Mouse (Mus musculus): ENCODE measurements around the gene Hoxa4. TPM values are rescaled to one million over a fixed set of nuclear protein-coding genes. Genes with fewer than 3 reads are reported as not detected.
A peak's percentile ranks its signal among the peaks of the same experiment; 100 is the strongest.

Gene Hoxa4
- polyA plus RNA-seq, 1 experiment from 2014 or later, result not detected

DNA sequence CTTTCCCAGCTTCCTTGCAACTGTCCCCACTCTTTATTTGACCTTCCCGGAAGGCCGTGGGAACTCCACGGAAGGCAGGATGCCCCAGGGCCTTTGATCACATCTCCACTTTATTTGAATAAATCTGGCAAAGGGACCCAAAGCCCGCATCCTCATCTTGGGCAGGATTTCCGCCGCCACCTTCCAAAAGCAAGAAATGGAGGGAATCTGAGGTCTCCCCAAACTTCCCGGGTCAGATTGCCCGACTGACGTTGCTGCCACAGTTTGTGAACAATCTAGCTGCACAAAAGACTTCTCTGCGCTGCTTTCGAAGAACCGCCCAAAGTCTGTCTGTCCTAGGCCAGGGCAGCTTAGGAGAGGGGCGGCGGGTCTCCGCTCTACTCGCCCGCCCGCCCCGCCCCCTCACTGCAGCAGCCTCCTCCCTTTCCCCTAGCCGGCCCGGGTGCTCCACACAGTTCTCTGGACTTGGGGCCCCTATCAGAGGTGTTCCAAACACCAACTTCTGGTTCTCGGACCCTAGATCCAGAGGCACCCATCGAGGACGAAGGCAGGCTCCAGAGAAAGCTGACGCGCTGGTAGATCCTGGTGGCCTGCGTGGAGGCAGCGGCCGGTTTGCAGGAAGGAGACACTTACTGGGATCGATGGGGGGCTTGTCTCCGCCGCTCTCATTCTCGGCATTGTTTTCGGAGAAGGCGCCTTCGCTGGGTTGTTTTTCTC lies 33.5 kb upstream of the Hoxa4 start:
- DNase-seq (ENCODE audit: low spot score) (no peak), ATAC-seq (replicated peaks; ENCODE audit: low FRiP score) (no peak)
- H3K36me3 ChIP-seq (ENCODE audit: control insufficient read depth, insufficient read depth, low read length), result no peaks in the 10 kb centered on the region
- H3K4me1 ChIP-seq (replicated peaks; ENCODE audit: control insufficient read depth, insufficient read depth, low read length), result peaks cover 3% of the 10 kb centered on the region
- no peak overlapping the region for H3K4me3 ChIP-seq (ENCODE audit: low read depth, low read length)
- H3K9me3 ChIP-seq (ENCODE audit: control insufficient read depth, low read length), result no peaks in the 10 kb centered on the region
- no peak overlapping the region for H3K9ac ChIP-seq (ENCODE audit: low read length)
- WGBS, result 1% methylated on average over 36 of the region's 36 CpGs
- no peak overlapping the region for H3K4me2 ChIP-seq (ENCODE audit: low read depth, low read length, severe bottlenecking)
- H3K27me3 ChIP-seq (ENCODE audit: control insufficient read depth, insufficient read depth, low read length), result peaks cover 98% of the 10 kb centered on the region
- H3K27ac ChIP-seq (ENCODE audit: low read depth, low read length), result no peak overlapping the region

DNA sequence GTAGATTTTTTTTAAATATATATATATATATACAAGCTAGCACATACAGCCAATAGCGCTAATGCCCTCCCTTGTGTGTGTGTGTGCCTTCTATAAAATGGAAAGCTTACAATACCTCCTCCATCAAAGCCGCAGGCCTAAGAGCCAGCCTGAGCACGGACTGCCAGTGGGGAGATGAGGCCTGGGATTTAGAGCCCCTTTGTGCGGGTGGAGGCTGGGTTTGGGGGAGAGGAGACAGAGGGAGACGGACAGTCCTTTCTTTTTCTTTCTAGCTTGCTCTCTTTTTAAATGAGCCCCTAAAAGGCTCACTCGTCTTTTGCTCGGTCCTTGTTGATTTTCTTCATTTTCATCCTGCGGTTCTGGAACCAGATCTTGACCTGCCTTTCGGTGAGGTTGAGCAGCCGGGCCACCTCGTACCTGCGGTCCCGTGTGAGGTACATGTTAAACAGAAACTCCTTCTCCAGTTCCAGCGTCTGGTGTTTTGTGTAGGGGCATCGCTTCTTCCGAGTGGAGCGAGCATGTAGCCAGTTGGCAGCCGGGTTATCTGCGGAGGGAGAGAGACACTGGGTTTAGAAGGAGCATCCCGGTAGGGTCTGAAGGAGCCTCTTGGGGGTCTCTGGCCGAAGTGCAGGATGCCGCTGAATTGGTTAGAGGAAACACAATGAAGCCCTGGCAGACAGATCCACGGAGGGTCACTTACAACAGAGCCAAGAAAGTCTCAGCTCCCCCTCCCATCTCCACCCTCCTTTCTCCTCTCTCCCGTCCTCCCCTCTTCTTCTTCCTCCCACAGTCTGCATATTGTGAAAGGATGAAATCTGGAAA lies 32.6 kb upstream of the Hoxa4 start:
- Histone ChIP-seq H3K4me3 (ENCODE audit: low read depth, low read length) (no peak overlapping the region), H3K9me3 (ENCODE audit: control insufficient read depth, low read length) (no peaks in the 10 kb centered on the region), H3K9ac (ENCODE audit: low read length) (no peak overlapping the region), H3K4me2 (ENCODE audit: low read depth, low read length, severe bottlenecking) (no peak overlapping the region), H3K4me1 (replicated peaks; ENCODE audit: control insufficient read depth, insufficient read depth, low read length) (peaks cover 3% of the 10 kb centered on the region), H3K36me3 (ENCODE audit: control insufficient read depth, insufficient read depth, low read length) (no peaks in the 10 kb centered on the region), H3K27ac (ENCODE audit: low read depth, low read length) (no peak overlapping the region), H3K27me3 (ENCODE audit: control insufficient read depth, insufficient read depth, low read length) (peaks cover 98% of the 10 kb centered on the region)
- ATAC-seq (replicated peaks; ENCODE audit: low FRiP score) (no peak), DNase-seq (ENCODE audit: low spot score) (no peak)
- under 1% methylated on average over 24 of the region's 24 CpGs for WGBS

DNA sequence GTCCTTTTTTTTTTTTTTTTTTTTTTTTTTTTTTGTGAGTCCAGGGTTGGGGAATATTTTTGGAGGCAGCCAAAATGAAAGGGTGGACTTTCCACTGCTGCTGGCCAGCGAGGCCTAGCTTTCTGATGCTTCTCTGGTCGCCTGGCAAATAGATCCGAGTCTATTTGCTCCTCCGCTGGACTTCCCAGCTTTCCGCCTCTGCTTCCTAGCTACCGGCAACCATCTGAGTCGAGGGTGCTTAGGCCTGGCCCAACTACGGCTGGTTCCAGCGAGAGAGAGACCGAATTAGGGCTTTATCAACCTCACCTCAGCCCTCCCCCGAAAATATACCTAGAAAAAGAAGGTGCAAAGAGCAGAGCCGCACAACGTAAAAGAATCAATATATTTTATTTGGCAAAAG lies 31.2 kb upstream of the Hoxa4 start:
- ATAC-seq (replicated peaks; ENCODE audit: low FRiP score), result no peak
- Histone ChIP-seq H3K27me3 (ENCODE audit: control insufficient read depth, insufficient read depth, low read length) (peaks cover 100% of the 10 kb centered on the region), H3K36me3 (ENCODE audit: control insufficient read depth, insufficient read depth, low read length) (no peaks in the 10 kb centered on the region), H3K4me3 (ENCODE audit: low read depth, low read length) (no peak overlapping the region), H3K9ac (ENCODE audit: low read length) (no peak overlapping the region), H3K4me1 (replicated peaks; ENCODE audit: control insufficient read depth, insufficient read depth, low read length) (peaks cover 3% of the 10 kb centered on the region), H3K9me3 (ENCODE audit: control insufficient read depth, low read length) (no peaks in the 10 kb centered on the region), H3K4me2 (ENCODE audit: low read depth, low read length, severe bottlenecking) (no peak overlapping the region), H3K27ac (ENCODE audit: low read depth, low read length) (no peak overlapping the region)
- WGBS, result 11% methylated on average over 13 of the region's 13 CpGs
- DNase-seq (ENCODE audit: low spot score), result no peak

DNA sequence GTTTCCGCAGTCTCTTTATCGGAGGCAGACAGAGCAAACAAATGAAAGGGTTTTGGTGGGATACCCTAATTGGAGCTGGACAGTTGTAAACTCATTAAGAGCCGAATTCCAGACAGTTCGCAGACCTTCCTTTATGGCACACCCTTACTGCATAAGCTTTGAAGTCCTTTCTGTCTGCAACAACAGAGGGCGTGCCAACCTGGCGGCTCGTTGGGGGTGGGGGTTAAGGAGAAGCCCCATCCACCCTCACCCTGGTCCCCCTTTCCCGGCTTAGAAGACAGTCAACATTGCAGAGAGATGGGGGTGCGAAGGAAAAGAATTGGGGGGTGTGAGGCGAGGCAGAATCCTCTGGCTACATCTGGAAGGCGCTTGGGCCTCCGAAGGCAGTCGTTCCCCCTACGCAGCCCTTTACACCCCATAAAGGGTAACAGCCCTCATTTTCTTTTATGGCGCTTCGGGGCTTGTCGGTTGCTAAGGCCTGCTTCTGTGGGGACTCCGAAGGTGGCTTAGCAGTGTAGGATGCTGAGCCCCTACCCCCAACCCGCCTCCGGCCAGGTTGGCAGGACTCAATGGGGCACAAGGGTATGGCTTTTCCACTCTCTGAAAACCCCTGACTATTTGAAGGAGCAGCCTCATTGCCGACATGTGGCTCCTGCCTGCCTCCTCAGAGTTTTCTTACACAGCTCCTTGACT lies 30.6 kb upstream of the Hoxa4 start:
- Histone ChIP-seq H3K9me3 (ENCODE audit: control insufficient read depth, low read length) (no peaks in the 10 kb centered on the region), H3K27ac (ENCODE audit: low read depth, low read length) (no peak overlapping the region), H3K4me3 (ENCODE audit: low read depth, low read length) (no peak overlapping the region), H3K4me2 (ENCODE audit: low read depth, low read length, severe bottlenecking) (no peak overlapping the region), H3K4me1 (replicated peaks; ENCODE audit: control insufficient read depth, insufficient read depth, low read length) (peaks cover 6% of the 10 kb centered on the region), H3K36me3 (ENCODE audit: control insufficient read depth, insufficient read depth, low read length) (no peaks in the 10 kb centered on the region), H3K9ac (ENCODE audit: low read length) (no peak overlapping the region), H3K27me3 (ENCODE audit: control insufficient read depth, insufficient read depth, low read length) (peaks cover 100% of the 10 kb centered on the region)
- DNase-seq (ENCODE audit: low spot score) (peak; percentile 56), ATAC-seq (replicated peaks; ENCODE audit: low FRiP score) (peak; percentile 33; the same call in 1 of the 2 replicates)
- 5% methylated on average over 21 of the region's 21 CpGs for WGBS

DNA sequence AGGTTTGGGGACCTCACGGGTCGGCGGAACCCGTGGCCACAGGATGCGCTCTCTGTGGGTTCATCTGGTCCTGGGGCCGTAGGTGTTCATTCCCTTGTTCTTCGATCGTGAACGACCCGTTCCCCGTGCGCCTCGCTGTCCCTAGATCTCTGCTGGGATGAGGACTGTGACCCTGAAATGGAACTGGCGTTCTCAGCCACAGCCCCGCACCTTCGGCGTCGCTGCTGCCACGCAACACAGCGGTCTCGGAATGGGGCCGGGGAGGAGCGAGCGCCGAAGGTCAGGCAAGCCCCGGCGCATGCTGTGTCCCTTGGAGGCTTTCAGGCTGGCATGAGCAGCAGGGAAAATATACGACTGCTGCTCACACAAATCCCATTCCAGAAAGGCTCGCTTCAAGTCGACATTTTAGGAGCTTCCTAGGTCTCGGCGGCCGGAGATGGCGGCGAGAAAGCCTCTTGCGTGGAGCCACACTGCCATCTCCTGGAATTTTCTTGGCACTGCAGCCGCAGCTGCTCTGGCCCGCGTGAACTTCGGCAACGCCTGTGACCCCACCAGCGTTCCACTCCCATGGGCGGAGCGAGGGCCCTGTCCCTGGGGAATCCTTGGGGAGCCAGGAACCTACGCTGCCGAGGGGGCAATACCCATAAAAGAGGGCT lies 29.9 kb upstream of the Hoxa4 start, which contains the start of gene Hoxa7:
Gene Hoxa7, minus strand, starts transcription at position 518 of the 656 bp plus-strand sequence.
- H3K27ac ChIP-seq (ENCODE audit: low read depth, low read length), result no peak within 1 kb of the TSS
- WGBS, result 1% methylated on average over 46 of the region's 46 CpGs
- H3K4me3 ChIP-seq (ENCODE audit: low read depth, low read length), result peak within 1 kb of the TSS; percentile 35
- peaks cover 100% of the 10 kb centered on the region for H3K27me3 ChIP-seq (ENCODE audit: control insufficient read depth, insufficient read depth, low read length)
- peak; percentile 56; the same call in 1 of the 2 replicates for ATAC-seq (replicated peaks; ENCODE audit: low FRiP score)
- H3K4me1 ChIP-seq (replicated peaks; ENCODE audit: control insufficient read depth, insufficient read depth, low read length), result peaks cover 9% of the 10 kb centered on the region
- peak; percentile 94 for DNase-seq (ENCODE audit: low spot score)
- H3K9ac ChIP-seq (ENCODE audit: low read length), result 0 out of 2 replicates have a peak within 1 kb of the TSS, but pooled peaks have one; percentile 33
- H3K9me3 ChIP-seq (ENCODE audit: control insufficient read depth, low read length), result no peaks in the 10 kb centered on the region
- H3K36me3 ChIP-seq (ENCODE audit: control insufficient read depth, insufficient read depth, low read length), result no peaks in the 10 kb centered on the region
- H3K4me2 ChIP-seq (ENCODE audit: low read depth, low read length, severe bottlenecking), result peak within 1 kb of the TSS; percentile 70

DNA sequence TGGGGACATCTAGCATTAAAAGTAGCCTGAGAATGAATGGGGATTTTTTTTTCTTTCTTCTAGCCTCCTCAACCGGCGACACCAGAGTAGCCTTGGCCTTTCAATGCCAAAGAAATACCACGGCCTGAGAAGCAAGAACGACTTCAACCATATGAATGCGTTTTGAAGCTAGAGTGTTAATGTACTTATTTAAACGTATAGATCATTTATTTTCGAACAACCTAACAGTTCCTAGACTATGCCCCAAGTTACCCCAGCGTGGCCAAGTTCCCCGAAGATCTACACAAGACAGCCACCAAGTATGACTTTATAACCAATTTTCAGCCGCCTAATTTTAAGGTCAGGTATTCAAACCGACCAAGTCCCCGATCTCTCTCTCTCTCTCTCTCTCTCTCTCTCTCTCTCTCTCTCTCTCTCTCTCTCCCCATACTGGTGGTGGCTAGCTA lies 29.3 kb upstream of the Hoxa4 start:
- H3K4me3 ChIP-seq (ENCODE audit: low read depth, low read length), result no peak overlapping the region; the same call in 1 of the 2 replicates
- no peak for DNase-seq (ENCODE audit: low spot score)

DNA sequence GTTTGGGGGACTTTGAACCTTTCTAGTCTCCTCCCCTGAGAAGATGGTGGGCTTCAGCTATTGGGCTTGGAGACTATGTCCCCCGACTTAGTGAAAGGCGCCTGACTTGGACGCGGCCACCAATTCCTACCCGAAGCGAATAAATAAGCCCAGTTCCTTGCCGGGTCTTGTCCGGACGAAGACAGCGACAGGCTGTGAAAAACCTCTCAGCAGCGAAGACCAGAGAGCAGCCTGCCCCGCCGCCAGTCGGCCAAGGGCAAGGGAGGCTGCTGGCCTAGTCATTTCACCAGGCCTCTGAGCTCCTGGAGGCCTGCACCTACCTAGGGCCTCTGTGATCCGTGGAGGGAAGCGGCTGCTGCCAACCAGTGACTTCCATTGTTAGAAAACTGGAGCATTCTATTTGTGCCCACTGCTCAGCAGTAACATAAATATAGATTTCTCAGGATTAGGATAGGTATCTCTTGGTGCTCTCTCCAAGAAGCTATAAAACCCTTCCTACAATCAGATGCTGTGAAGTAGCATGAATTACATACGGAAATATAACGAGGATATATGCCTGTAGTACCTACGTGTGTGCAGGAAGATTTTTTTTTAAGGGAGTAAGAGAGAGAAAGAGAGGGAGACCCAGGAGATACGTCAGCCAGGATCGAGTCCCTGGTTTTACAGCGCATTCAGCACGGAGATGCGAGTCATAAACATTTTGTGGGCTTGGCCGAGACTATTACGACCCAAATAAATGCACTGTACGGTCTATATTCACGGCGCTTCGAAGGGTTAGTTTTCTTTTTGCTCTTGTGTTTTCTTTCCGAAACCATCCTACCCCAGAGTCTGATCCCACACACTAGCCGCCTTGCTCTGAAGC lies 28.7 kb upstream of the Hoxa4 start:
- 13% methylated on average over 32 of the region's 32 CpGs for WGBS
- no peak overlapping the region for H3K4me3 ChIP-seq (ENCODE audit: low read depth, low read length)
- H3K27me3 ChIP-seq (ENCODE audit: control insufficient read depth, insufficient read depth, low read length), result peaks cover 100% of the 10 kb centered on the region
- ATAC-seq (replicated peaks; ENCODE audit: low FRiP score) (no peak), DNase-seq (ENCODE audit: low spot score) (peak; percentile 64)
- no peaks in the 10 kb centered on the region for H3K36me3 ChIP-seq (ENCODE audit: control insufficient read depth, insufficient read depth, low read length)
- H3K4me2 ChIP-seq (ENCODE audit: low read depth, low read length, severe bottlenecking), result no peak overlapping the region
- H3K9ac ChIP-seq (ENCODE audit: low read length), result no peak overlapping the region
- H3K27ac ChIP-seq (ENCODE audit: low read depth, low read length), result no peak overlapping the region
- no peaks in the 10 kb centered on the region for H3K9me3 ChIP-seq (ENCODE audit: control insufficient read depth, low read length)
- peaks cover 9% of the 10 kb centered on the region for H3K4me1 ChIP-seq (replicated peaks; ENCODE audit: control insufficient read depth, insufficient read depth, low read length)

More for the DNA sequence above, 29.3 kb upstream of the Hoxa4 start:
- no peak overlapping the region for H3K9ac ChIP-seq (ENCODE audit: low read length)
- peaks cover 100% of the 10 kb centered on the region for H3K27me3 ChIP-seq (ENCODE audit: control insufficient read depth, insufficient read depth, low read length)
- peaks cover 9% of the 10 kb centered on the region for H3K4me1 ChIP-seq (replicated peaks; ENCODE audit: control insufficient read depth, insufficient read depth, low read length)
- ATAC-seq (replicated peaks; ENCODE audit: low FRiP score), result no peak
- peak overlapping the region; percentile 70; the same call in 1 of the 2 replicates for H3K4me2 ChIP-seq (ENCODE audit: low read depth, low read length, severe bottlenecking)
- no peaks in the 10 kb centered on the region for H3K9me3 ChIP-seq (ENCODE audit: control insufficient read depth, low read length)
- WGBS, result 7% methylated on average over 12 of the region's 12 CpGs
- no peaks in the 10 kb centered on the region for H3K36me3 ChIP-seq (ENCODE audit: control insufficient read depth, insufficient read depth, low read length)
- no peak overlapping the region for H3K27ac ChIP-seq (ENCODE audit: low read depth, low read length)

All from forebrain, embryonic 11.5 days (tissue).